Mouse (Mus musculus) mouse trophoblast stem cell (cell line): ENCODE data around the gene Hist1h4f.

ENCODE experiments used
- in situ Hi-C, 2 experiments: fragments of 300-500 bp; cut with MseI, MboI; formaldehyde crosslinking; loops; 2 replicates in 1 of 2; 3 replicates in 1 of 2; pipeline ENCODE4 v1.15.1; 2025

Gene Hist1h4f

DNA sequence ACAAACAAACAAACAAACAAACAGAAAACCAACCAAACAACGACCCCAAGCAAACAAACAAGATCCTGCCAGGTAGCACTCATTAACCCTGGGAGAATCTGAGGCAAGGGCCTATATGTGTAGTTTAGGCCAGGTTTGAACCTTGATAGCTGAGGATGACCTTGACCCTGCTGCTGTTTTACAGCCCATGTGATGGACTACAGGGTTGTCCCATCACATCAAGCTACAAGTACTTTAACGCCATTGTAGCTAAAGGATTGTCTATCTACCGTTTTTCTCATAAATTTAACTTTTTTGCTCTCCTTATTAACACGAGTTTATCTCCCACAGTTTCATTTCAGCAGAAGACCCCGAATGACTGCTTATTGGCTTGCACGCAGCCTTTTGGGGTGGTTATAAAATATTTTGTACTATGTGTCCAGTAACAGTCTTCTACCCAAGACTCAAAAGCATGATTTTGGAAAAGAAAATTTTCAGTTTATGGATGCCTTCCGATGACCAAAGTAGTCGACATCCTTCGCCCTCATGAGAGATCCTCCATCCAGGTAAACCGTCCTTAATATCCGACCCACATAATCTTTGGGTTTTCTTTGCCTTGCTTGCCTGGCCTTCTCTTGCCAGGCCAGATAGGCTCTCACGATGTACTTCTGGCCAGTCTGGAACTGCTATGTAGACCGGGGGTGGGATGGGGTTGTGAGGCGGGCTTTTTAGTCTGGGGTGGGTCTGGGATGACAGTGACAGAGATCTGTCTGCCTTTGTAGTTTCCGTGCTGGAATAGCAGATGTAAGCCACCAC, 35.4 kb downstream of the Hist1h4f start:
- in situ Hi-C loops: loop anchor here (5.0 to 25.0 kb wide), 3 partner anchors 79 to 1581 kb away; partner anchors contain the start of genes Hist1h2ag (in 1 of the 2), Hist1h2ah (in 1 of the 2), Hist1h2bj (in 1 of the 2) and Hist1h2bk (in 1 of the 2)

DNA sequence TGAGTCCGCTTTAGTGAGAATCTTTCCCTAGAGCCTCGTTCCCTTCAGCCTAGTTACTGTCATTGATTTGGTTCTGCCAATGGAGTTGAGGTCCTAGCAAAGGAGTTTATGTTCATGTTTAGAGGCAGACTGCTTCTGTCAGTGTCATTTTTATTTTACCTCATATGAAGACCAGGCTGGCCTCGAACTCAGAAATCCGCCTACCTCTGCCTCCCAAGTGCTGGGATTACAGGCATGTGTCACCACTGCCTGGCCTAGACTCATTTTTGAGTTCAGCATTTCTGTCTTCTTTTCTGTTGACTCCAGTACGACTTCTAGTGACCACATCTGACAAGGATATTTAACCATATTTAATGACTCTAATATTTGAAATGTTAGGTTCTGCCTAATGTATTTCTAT, 36.2 kb downstream of the Hist1h4f start:
- in situ Hi-C loops: loop anchor here (5.0 to 25.0 kb wide), 3 partner anchors 78 to 1580 kb away; partner anchors contain the start of genes Hist1h2ag (in 1 of the 2), Hist1h2ah (in 1 of the 2), Hist1h2bj (in 1 of the 2) and Hist1h2bk (in 1 of the 2)

- in situ Hi-C loops: loop anchor here in 1 of 2 experiments (10.0 to 25.0 kb wide), 2 partner anchors 1476 to 1579 kb away; partner anchors contain the start of genes Hist1h2ag, Hist1h2ah, Hist1h2bj and Hist1h2bk
Measured at GRCm38 (mm10) chr13:23513517-23513916, 37.9 kb downstream of the Hist1h4f start.

DNA sequence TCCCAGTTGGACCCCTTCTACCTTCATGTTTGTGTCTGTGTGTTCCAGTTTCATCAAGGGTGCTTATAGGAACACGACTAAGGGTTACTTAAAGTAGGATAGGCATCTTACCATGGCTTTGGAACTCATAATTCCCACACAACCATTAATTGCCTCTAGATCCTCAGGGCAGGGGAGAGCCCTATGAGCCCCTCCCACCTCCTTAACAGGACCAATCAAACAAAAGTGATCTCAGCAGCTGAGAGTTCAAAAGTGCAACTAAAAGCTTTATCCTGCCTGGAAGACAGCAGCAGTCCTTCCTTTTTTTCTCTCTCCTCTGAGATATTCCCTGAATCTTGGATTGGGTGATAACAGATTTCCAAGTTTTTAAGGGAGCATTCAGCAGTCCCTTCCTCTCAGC, 41.3 kb downstream of the Hist1h4f start:
- in situ Hi-C loops: loop anchor here in 1 of 2 experiments (10.0 to 25.0 kb wide), 2 partner anchors 1473 to 1575 kb away; partner anchors contain the start of genes Hist1h2ag, Hist1h2ah, Hist1h2bj and Hist1h2bk

DNA sequence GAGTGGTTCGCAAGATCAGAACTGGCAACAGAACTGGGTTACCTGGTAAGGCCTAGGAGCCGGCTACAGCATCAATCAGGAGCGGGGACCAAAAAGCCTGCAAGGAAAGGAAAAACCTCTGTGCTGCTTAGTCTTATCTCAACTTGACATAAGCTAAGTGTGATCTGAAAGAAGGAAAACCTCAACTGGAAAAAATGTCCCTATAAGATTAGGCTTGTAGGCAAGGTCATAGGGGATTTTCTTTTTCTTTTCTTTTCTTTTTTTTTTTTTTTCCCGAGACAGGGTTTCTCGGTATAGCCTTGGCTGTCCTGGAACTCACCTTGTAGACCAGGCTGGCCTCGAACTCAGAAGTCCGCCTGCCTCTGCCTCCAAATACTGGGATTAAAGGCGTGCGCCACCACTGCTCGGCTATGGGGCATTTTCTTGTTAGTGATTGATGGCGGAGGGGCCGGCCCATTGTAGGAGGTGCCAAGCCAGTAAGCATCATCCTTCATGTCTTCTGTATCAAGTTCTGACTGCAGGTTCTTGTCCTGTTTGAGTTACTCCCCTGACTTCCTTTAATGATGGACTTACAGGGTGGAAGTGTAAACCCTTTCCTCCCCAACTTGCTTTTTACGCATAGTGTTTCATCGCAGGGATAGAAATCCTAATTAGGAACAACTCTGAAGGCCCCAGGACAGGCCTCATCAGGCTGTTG, 44.5 kb downstream of the Hist1h4f start:
- in situ Hi-C loops: loop anchor here in 1 of 2 experiments (25.0 kb wide), 1 partner anchor 1470 kb away; the partner anchor contains the start of genes Hist1h2ag, Hist1h2ah, Hist1h2bj and Hist1h2bk

- in situ Hi-C loops: loop anchor here in 1 of 2 experiments (25.0 kb wide), 1 partner anchor 1469 kb away; the partner anchor contains the start of genes Hist1h2ag, Hist1h2ah, Hist1h2bj and Hist1h2bk
Measured at GRCm38 (mm10) chr13:23506351-23506750, 45.1 kb downstream of the Hist1h4f start.

- in situ Hi-C loops: loop anchor here in 1 of 2 experiments (25.0 kb wide), 1 partner anchor 1469 kb away; the partner anchor contains the start of genes Hist1h2ag, Hist1h2ah, Hist1h2bj and Hist1h2bk
Measured at GRCm38 (mm10) chr13:23505662-23506345, 45.6 kb downstream of the Hist1h4f start.

GRCm38 (mm10) chr13:23503797-23504196, 47.7 kb downstream of the Hist1h4f start:
- in situ Hi-C loops: loop anchor here in 1 of 2 experiments (25.0 kb wide), 1 partner anchor 1466 kb away; the partner anchor contains the start of genes Hist1h2ag, Hist1h2ah, Hist1h2bj and Hist1h2bk

DNA sequence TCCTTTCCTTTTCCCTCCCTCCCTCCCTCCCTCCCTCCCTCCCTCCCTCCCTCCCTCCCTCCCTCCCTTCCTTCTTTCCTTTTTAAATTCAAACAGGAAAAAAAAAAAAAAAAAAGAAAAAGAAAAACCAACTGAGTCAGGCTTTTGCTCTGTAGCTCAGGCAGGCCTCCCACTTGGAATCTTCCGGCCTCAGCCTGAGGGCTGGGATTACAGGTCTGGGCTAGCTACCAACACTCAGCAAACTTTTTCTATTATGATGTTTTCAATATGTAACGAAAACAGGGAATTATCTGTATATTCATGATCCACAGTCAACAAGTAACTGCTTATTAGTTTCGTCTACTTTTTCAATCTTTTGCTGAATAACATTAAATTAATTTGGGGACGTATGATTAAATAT, 48.5 kb downstream of the Hist1h4f start:
- in situ Hi-C loops: loop anchor here in 1 of 2 experiments (25.0 kb wide), 1 partner anchor 1466 kb away; the partner anchor contains the start of genes Hist1h2ag, Hist1h2ah, Hist1h2bj and Hist1h2bk

GRCm38 (mm10) chr13:23502031-23502567, 49.3 kb downstream of the Hist1h4f start:
- in situ Hi-C loops: loop anchor here in 1 of 2 experiments (25.0 kb wide), 1 partner anchor 1465 kb away; the partner anchor contains the start of genes Hist1h2ag, Hist1h2ah, Hist1h2bj and Hist1h2bk

GRCm38 (mm10) chr13:23501511-23501910, 49.9 kb downstream of the Hist1h4f start:
- in situ Hi-C loops: loop anchor here in 1 of 2 experiments (25.0 kb wide), 1 partner anchor 1464 kb away; the partner anchor contains the start of genes Hist1h2ag, Hist1h2ah, Hist1h2bj and Hist1h2bk
